Mouse (Mus musculus): ENCODE data around the gene Pnma3. TPM values are rescaled to one million over a fixed set of nuclear protein-coding genes. Genes with fewer than 3 reads are reported as not detected.
"Not testable (repeated sequence)": the region's sequence is repeated elsewhere in the genome, so short reads cannot be mapped to it uniquely, and the experiment has no call there.

Pnma3 gene
- 2.5 and 3.0 TPM in 2 replicates for polyA plus RNA-seq (2015; fragmentation: Nextera tagmentation; extraction: Ambion mirVana)

GRCm38 (mm10) chrX:73064415-73064793 lies at the start of gene Pnma3:
Gene Pnma3 (plus strand): TSS chrX:73064787.
- no peaks in the 10 kb centered on the region; the same call in 1 of the 2 replicates for H3K4me1 ChIP-seq (replicated peaks; ENCODE audit: control insufficient read depth, insufficient read depth, low read length)
- no peaks in the 10 kb centered on the region for H3K27me3 ChIP-seq (replicated peaks; ENCODE audit: control insufficient read depth, insufficient read depth, low read length)
- H3K27ac ChIP-seq (ENCODE audit: low read length) = no peak within 1 kb of the TSS
- H3K36me3 ChIP-seq (ENCODE audit: control insufficient read depth, insufficient read depth) = no peaks in the 10 kb centered on the region
- peak within 1 kb of the TSS; percentile 51 for H3K9ac ChIP-seq (replicated peaks; ENCODE audit: low read depth, low read length)
- H3K4me3 ChIP-seq (replicated peaks; ENCODE audit: low read length) = peak within 1 kb of the TSS; percentile 40
- no peak; the same call in none of the 2 replicates for ATAC-seq
- 39% methylated on average over 7 of the region's 7 CpGs for WGBS
- peak within 1 kb of the TSS; percentile 55 for H3K4me2 ChIP-seq (ENCODE audit: low read length)
- no peaks in the 10 kb centered on the region for H3K9me3 ChIP-seq (ENCODE audit: control insufficient read depth, low read length)

GRCm38 (mm10) chrX:73037003-73037402 lies 27.6 kb upstream of the Pnma3 start, which contains the start of gene Pnma5:
Gene Pnma5 (minus strand): TSS chrX:73037103.
- Histone ChIP-seq H3K36me3 (ENCODE audit: control insufficient read depth, insufficient read depth) (no peaks in the 10 kb centered on the region), H3K4me2 (ENCODE audit: low read length) (no peak within 1 kb of the TSS), H3K4me3 (replicated peaks; ENCODE audit: low read length) (no peak within 1 kb of the TSS), H3K27me3 (replicated peaks; ENCODE audit: control insufficient read depth, insufficient read depth, low read length) (no peaks in the 10 kb centered on the region), H3K4me1 (replicated peaks; ENCODE audit: control insufficient read depth, insufficient read depth, low read length) (no peaks in the 10 kb centered on the region), H3K9me3 (ENCODE audit: control insufficient read depth, low read length) (no peaks in the 10 kb centered on the region), H3K9ac (replicated peaks; ENCODE audit: low read depth, low read length) (no peak within 1 kb of the TSS), H3K27ac (ENCODE audit: low read length) (no peak within 1 kb of the TSS)
- ATAC-seq = no peak
- WGBS = 73% methylated on average over 1 of the region's 1 CpGs

GRCm38 (mm10) chrX:73038831-73039230 lies 25.8 kb upstream of the Pnma3 start:
- Histone ChIP-seq H3K27me3 (replicated peaks; ENCODE audit: control insufficient read depth, insufficient read depth, low read length) (no peaks in the 10 kb centered on the region), H3K36me3 (ENCODE audit: control insufficient read depth, insufficient read depth) (no peaks in the 10 kb centered on the region), H3K9me3 (ENCODE audit: control insufficient read depth, low read length) (no peaks in the 10 kb centered on the region), H3K4me2 (ENCODE audit: low read length) (no peak overlapping the region), H3K9ac (replicated peaks; ENCODE audit: low read depth, low read length) (no peak overlapping the region), H3K4me3 (replicated peaks; ENCODE audit: low read length) (no peak overlapping the region), H3K4me1 (replicated peaks; ENCODE audit: control insufficient read depth, insufficient read depth, low read length) (no peaks in the 10 kb centered on the region), H3K27ac (ENCODE audit: low read length) (no peak overlapping the region)
- ATAC-seq = no peak
- WGBS = 87% methylated on average over 8 of the region's 8 CpGs

GRCm38 (mm10) chrX:73039666-73040065 lies 24.9 kb upstream of the Pnma3 start:
- Histone ChIP-seq H3K4me2 (ENCODE audit: low read length) (no peak overlapping the region), H3K4me1 (replicated peaks; ENCODE audit: control insufficient read depth, insufficient read depth, low read length) (no peaks in the 10 kb centered on the region), H3K4me3 (replicated peaks; ENCODE audit: low read length) (no peak overlapping the region), H3K36me3 (ENCODE audit: control insufficient read depth, insufficient read depth) (no peaks in the 10 kb centered on the region), H3K9ac (replicated peaks; ENCODE audit: low read depth, low read length) (no peak overlapping the region), H3K27me3 (replicated peaks; ENCODE audit: control insufficient read depth, insufficient read depth, low read length) (no peaks in the 10 kb centered on the region), H3K9me3 (ENCODE audit: control insufficient read depth, low read length) (no peaks in the 10 kb centered on the region), H3K27ac (ENCODE audit: low read length) (no peak overlapping the region)
- 92% methylated on average over 12 of the region's 12 CpGs for WGBS
- ATAC-seq = no peak

- no peaks in the 10 kb centered on the region; the same call in 1 of the 2 replicates for H3K4me1 ChIP-seq (replicated peaks; ENCODE audit: control insufficient read depth, insufficient read depth, low read length)
- 10% methylated on average over 14 of the region's 14 CpGs for WGBS
- H3K4me3 ChIP-seq (replicated peaks; ENCODE audit: low read length) = no peak overlapping the region; the same call in 1 of the 2 replicates
- H3K9ac ChIP-seq (replicated peaks; ENCODE audit: low read depth, low read length) = no peak overlapping the region
- ATAC-seq = peak; percentile 97
- H3K27ac ChIP-seq (ENCODE audit: low read length) = no peak overlapping the region
- no peaks in the 10 kb centered on the region for H3K9me3 ChIP-seq (ENCODE audit: control insufficient read depth, low read length)
- H3K27me3 ChIP-seq (replicated peaks; ENCODE audit: control insufficient read depth, insufficient read depth, low read length) = no peaks in the 10 kb centered on the region
- no peaks in the 10 kb centered on the region for H3K36me3 ChIP-seq (ENCODE audit: control insufficient read depth, insufficient read depth)
- peak overlapping the region; percentile 34 for H3K4me2 ChIP-seq (ENCODE audit: low read length)
Measured at GRCm38 (mm10) chrX:73053860-73054563, 10.6 kb upstream of the Pnma3 start.

GRCm38 (mm10) chrX:73061528-73061927 lies 3.1 kb upstream of the Pnma3 start:
- no peak for ATAC-seq
- WGBS = 87% methylated on average over 1 of the region's 1 CpGs

GRCm38 (mm10) chrX:73062323-73062722 lies 2.3 kb upstream of the Pnma3 start:
- H3K9me3 ChIP-seq (ENCODE audit: control insufficient read depth, low read length) = no peaks in the 10 kb centered on the region
- no peak overlapping the region for H3K27ac ChIP-seq (ENCODE audit: low read length)
- 49% methylated on average over 5 of the region's 5 CpGs for WGBS
- H3K27me3 ChIP-seq (replicated peaks; ENCODE audit: control insufficient read depth, insufficient read depth, low read length) = no peaks in the 10 kb centered on the region
- H3K4me1 ChIP-seq (replicated peaks; ENCODE audit: control insufficient read depth, insufficient read depth, low read length) = no peaks in the 10 kb centered on the region; the same call in 1 of the 2 replicates
- no peak overlapping the region for H3K9ac ChIP-seq (replicated peaks; ENCODE audit: low read depth, low read length)
- no peaks in the 10 kb centered on the region for H3K36me3 ChIP-seq (ENCODE audit: control insufficient read depth, insufficient read depth)
- H3K4me3 ChIP-seq (replicated peaks; ENCODE audit: low read length) = no peak overlapping the region
- H3K4me2 ChIP-seq (ENCODE audit: low read length) = no peak overlapping the region
- no peak for ATAC-seq

More at GRCm38 (mm10) chrX:73061528-73061927, 3.1 kb upstream of the Pnma3 start:
- Histone ChIP-seq H3K9me3 (ENCODE audit: control insufficient read depth, low read length) (no peaks in the 10 kb centered on the region), H3K27ac (ENCODE audit: low read length) (no peak overlapping the region), H3K27me3 (replicated peaks; ENCODE audit: control insufficient read depth, insufficient read depth, low read length) (no peaks in the 10 kb centered on the region), H3K4me1 (replicated peaks; ENCODE audit: control insufficient read depth, insufficient read depth, low read length) (no peaks in the 10 kb centered on the region; the same call in 1 of the 2 replicates), H3K4me3 (replicated peaks; ENCODE audit: low read length) (no peak overlapping the region), H3K36me3 (ENCODE audit: control insufficient read depth, insufficient read depth) (no peaks in the 10 kb centered on the region), H3K9ac (replicated peaks; ENCODE audit: low read depth, low read length) (no peak overlapping the region), H3K4me2 (ENCODE audit: low read length) (no peak overlapping the region)

GRCm38 (mm10) chrX:73063512-73064414 lies 824 bp upstream of the Pnma3 start:
- Histone ChIP-seq H3K9ac (replicated peaks; ENCODE audit: low read depth, low read length) (peak overlapping the region; percentile 51), H3K4me1 (replicated peaks; ENCODE audit: control insufficient read depth, insufficient read depth, low read length) (no peaks in the 10 kb centered on the region; the same call in 1 of the 2 replicates), H3K36me3 (ENCODE audit: control insufficient read depth, insufficient read depth) (no peaks in the 10 kb centered on the region), H3K4me2 (ENCODE audit: low read length) (peak overlapping the region; percentile 55), H3K9me3 (ENCODE audit: control insufficient read depth, low read length) (no peaks in the 10 kb centered on the region), H3K27ac (ENCODE audit: low read length) (no peak overlapping the region), H3K4me3 (replicated peaks; ENCODE audit: low read length) (peak overlapping the region; percentile 40), H3K27me3 (replicated peaks; ENCODE audit: control insufficient read depth, insufficient read depth, low read length) (no peaks in the 10 kb centered on the region)
- WGBS = 28% methylated on average over 24 of the region's 24 CpGs
- peak; percentile 91 for ATAC-seq

GRCm38 (mm10) chrX:73066765-73067312 lies 2.3 kb downstream of the Pnma3 start:
- not testable (repeated sequence) for H3K4me3 ChIP-seq (replicated peaks; ENCODE audit: low read length); H3K4me2 ChIP-seq (ENCODE audit: low read length); H3K9me3 ChIP-seq (ENCODE audit: control insufficient read depth, low read length); H3K9ac ChIP-seq (replicated peaks; ENCODE audit: low read depth, low read length); ATAC-seq; H3K27me3 ChIP-seq (replicated peaks; ENCODE audit: control insufficient read depth, insufficient read depth, low read length); H3K36me3 ChIP-seq (ENCODE audit: control insufficient read depth, insufficient read depth); H3K4me1 ChIP-seq (replicated peaks; ENCODE audit: control insufficient read depth, insufficient read depth, low read length); H3K27ac ChIP-seq (ENCODE audit: low read length)
- WGBS = 40% methylated on average over 1 of the region's 5 CpGs

Measured in forebrain, embryonic 16.5 days (tissue).